Mouse (Mus musculus): Measurements from ENCODE around the gene Taf9. TPM values are rescaled to one million over a fixed set of nuclear protein-coding genes. Genes with fewer than 3 reads are reported as not detected.

Gene Taf9
- polyA plus RNA-seq (2015; fragmentation: Illumina TruSeq; extraction: RNeasy Lipid Tissue Mini Kit (QIAGEN cat#74804); ENCODE audit: insufficient read depth, low read depth, low replicate concordance), result 1.8 TPM

GRCm38 (mm10) chr13:100651439-100652186 is at the start of gene Taf9:
TSS of gene Taf9 (plus strand) at chr13:100651579.

GRCm38 (mm10) chr13:100616181-100617087 is 34.9 kb upstream of the Taf9 start, which contains the start of gene Marveld2:
TSS of gene Marveld2 (minus strand) at chr13:100616971.

GRCm38 (mm10) chr13:100650550-100651438 is 585 bp upstream of the Taf9 start, which contains the start of the genes Ak6 and Rad17:
TSS of gene Ak6 (plus strand) at chr13:100650979.
TSS of gene Rad17 (minus strand) at chr13:100651051.

GRCm38 (mm10) chr13:100669291-100670022 is 18.1 kb downstream of the Taf9 start, which contains the start of gene Ccdc125:
TSS of gene Ccdc125 (plus strand) at chr13:100669717.

Other genes starting within 250 kb of the Taf9 start
- not detected for gene Naip1, start 198.7 kb upstream of the Taf9 start, polyA plus RNA-seq (2015; fragmentation: Illumina TruSeq; extraction: RNeasy Lipid Tissue Mini Kit (QIAGEN cat#74804); ENCODE audit: insufficient read depth, low read depth, low replicate concordance)
- 12.6 TPM for gene Gtf2h2, start 159.0 kb upstream of the Taf9 start, polyA plus RNA-seq (2015; fragmentation: Illumina TruSeq; extraction: RNeasy Lipid Tissue Mini Kit (QIAGEN cat#74804); ENCODE audit: insufficient read depth, low read depth, low replicate concordance)
- gene Ocln, start 98.9 kb upstream of the Taf9 start, polyA plus RNA-seq (2015; fragmentation: Illumina TruSeq; extraction: RNeasy Lipid Tissue Mini Kit (QIAGEN cat#74804); ENCODE audit: insufficient read depth, low read depth, low replicate concordance), result 1.8 TPM
- gene Marveld2, start 34.6 kb upstream of the Taf9 start, polyA plus RNA-seq (2015; fragmentation: Illumina TruSeq; extraction: RNeasy Lipid Tissue Mini Kit (QIAGEN cat#74804); ENCODE audit: insufficient read depth, low read depth, low replicate concordance), result 2.8 TPM
- gene Ak6, start 600 bp upstream of the Taf9 start, polyA plus RNA-seq (2015; fragmentation: Illumina TruSeq; extraction: RNeasy Lipid Tissue Mini Kit (QIAGEN cat#74804); ENCODE audit: insufficient read depth, low read depth, low replicate concordance), result 13.9 TPM
- gene Rad17, start 528 bp upstream of the Taf9 start, polyA plus RNA-seq (2015; fragmentation: Illumina TruSeq; extraction: RNeasy Lipid Tissue Mini Kit (QIAGEN cat#74804); ENCODE audit: insufficient read depth, low read depth, low replicate concordance), result 5.6 TPM
- 1.00 TPM for gene Ccdc125, start 18.1 kb downstream of the Taf9 start, polyA plus RNA-seq (2015; fragmentation: Illumina TruSeq; extraction: RNeasy Lipid Tissue Mini Kit (QIAGEN cat#74804); ENCODE audit: insufficient read depth, low read depth, low replicate concordance)
- gene Cdk7, start 79.4 kb downstream of the Taf9 start, polyA plus RNA-seq (2015; fragmentation: Illumina TruSeq; extraction: RNeasy Lipid Tissue Mini Kit (QIAGEN cat#74804); ENCODE audit: insufficient read depth, low read depth, low replicate concordance), result 7.1 TPM
- gene Mrps36, start 93.1 kb downstream of the Taf9 start, polyA plus RNA-seq (2015; fragmentation: Illumina TruSeq; extraction: RNeasy Lipid Tissue Mini Kit (QIAGEN cat#74804); ENCODE audit: insufficient read depth, low read depth, low replicate concordance), result 11.8 TPM
- gene Cenph, start 124.3 kb downstream of the Taf9 start, polyA plus RNA-seq (2015; fragmentation: Illumina TruSeq; extraction: RNeasy Lipid Tissue Mini Kit (QIAGEN cat#74804); ENCODE audit: insufficient read depth, low read depth, low replicate concordance), result not detected
- gene Ccnb1, start 135.0 kb downstream of the Taf9 start, polyA plus RNA-seq (2015; fragmentation: Illumina TruSeq; extraction: RNeasy Lipid Tissue Mini Kit (QIAGEN cat#74804); ENCODE audit: insufficient read depth, low read depth, low replicate concordance), result not detected
- gene Slc30a5, start 181.8 kb downstream of the Taf9 start, polyA plus RNA-seq (2015; fragmentation: Illumina TruSeq; extraction: RNeasy Lipid Tissue Mini Kit (QIAGEN cat#74804); ENCODE audit: insufficient read depth, low read depth, low replicate concordance), result 14.0 TPM